Mouse (Mus musculus) kidney, postnatal 25 days (tissue): ENCODE results near the gene Scamp2.

Experiments used
- DNase-seq, 2 experiments: peaks; one replicate each; pipeline ENCODE4 v3.0.0; 2021; ENCODE audit warnings: mixed read lengths in 2 of 2

Scamp2 gene

DNA sequence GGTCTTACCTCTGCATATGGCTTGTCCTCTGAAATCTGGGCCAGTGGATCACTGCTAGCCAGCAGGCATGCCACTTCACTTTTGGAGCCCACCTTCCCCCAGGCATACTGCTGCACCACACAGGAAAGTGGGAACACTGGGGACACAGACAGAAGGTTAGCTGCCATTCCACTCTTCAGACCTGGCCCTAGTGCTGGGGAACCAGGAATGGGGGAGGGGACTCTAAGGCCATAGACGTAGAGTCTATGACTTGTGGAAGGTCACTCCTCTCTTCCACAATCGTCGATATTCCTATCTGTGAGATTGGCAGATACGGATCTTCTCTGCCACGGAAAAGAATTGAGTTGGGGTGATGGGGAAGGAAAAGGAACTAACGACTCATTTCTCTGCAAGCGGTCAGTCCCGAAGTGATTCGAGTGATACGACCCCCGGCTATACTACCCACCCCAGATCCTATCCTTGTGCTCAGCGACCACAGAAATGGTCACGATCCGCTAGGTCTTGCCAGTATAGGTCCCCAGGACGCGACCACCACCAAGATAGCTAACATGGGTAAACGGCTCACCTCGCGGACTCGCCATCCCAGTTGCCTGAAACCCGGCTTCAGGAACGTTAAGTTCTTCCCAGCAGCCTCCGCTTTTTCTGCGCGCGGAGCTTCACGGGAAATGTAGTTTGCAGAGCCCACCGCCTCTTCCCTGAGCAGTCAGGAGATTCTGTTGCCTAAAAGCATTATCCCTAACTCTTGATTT is 8.4 kb upstream of the Scamp2 start, which contains the start of gene Mpi:
TSS of gene Mpi (minus strand) at position 625 of the 749 bp plus-strand sequence.
- DNase-seq, result peak; percentile 80 to 82

DNA sequence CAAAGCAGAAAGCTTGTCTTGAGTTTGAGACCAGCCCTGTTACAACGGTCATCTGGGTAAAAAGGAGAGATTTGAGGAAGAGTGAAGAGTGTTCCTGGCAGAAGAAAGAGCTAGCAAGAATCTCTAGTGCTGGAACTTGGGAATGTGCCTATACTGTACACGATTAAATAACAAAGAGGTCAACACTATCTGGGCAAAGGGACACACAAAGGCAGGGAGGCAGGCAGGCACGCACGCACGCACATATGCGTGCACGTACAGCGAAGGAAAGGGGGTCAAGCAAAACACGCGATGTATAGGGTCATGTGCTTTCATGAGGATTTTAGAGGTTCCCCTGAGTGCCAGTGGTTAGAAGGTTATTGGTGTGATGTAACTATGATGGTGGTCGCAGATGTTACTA is 7.6 kb upstream of the Scamp2 start:
- DNase-seq, result no peak

DNA sequence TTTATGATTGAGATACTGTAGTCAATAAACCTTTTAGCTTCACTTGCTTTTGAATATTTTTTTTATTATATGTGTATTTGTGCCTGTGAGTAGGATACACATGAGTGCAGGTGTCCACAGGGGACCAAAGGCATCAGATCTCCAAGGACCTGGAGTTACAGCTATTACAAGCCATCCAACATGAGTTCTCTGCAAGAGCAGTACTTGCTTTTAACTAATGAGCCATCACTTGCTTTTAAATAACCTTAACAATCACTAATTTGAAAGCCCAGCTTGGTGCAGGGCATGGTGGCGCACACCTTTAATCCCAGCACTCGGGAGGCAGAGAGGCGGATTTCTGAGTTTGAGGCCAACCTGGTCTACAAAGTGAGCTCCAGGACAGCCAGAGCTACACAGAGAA is 6.0 kb upstream of the Scamp2 start:
- no peak for DNase-seq

DNA sequence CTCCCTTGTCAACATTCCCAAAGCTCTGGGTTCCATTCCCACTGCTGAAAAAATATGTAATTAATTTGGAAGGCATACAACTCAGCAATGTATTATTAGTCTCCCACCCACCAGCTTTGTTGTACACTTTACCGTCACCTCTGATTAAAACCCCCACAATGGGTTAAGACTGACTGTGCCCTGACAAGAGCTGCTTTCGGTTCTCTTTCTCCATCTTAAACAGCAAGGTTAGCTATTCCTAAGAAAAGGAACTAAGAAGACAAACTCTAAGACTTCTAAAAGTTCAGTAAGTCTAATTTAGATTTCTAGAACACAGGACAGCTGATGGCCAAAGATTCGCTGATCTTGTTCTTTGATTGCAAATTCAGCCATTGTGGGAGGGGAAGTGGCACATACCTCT is 3.5 kb upstream of the Scamp2 start:
- DNase-seq, result no peak

DNA sequence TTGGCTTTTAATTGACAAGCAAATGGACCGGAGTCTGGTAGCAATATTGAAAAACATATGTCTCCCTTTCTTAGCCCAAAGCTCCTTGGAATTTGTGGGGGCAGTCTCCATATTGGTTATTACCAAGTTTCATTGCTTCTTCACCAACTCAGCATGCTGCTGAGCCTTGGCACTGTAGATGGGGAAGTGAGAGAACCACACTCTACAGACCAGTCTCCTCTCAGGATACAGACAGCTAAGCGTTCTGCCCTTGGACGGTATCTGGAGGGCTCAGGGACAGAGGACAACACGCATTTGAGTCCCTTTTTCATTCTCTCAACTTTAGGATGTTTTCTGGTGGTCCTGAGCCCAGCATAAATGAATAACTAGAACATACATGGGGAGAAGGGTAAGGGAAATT is 2.1 kb upstream of the Scamp2 start:
- no peak for DNase-seq

DNA sequence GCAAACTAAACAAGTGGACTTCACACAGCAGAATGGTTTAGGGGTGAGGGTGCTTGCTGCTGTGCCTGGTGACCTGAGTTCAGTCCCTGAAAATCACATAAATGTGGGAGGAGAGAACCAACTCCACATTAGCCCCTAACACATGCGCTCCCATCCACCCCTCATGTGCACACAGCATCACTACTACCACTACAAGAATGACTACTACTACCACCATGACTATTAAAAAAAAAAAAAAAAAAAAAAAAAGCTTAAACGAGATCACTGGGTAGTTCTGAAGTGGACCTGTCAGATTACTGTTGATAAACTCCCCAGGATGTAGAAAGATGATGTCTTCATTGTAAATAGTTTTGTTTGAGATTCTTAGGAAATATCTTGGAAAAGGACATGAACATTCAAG is 1.2 kb upstream of the Scamp2 start:
- DNase-seq, result no peak

DNA sequence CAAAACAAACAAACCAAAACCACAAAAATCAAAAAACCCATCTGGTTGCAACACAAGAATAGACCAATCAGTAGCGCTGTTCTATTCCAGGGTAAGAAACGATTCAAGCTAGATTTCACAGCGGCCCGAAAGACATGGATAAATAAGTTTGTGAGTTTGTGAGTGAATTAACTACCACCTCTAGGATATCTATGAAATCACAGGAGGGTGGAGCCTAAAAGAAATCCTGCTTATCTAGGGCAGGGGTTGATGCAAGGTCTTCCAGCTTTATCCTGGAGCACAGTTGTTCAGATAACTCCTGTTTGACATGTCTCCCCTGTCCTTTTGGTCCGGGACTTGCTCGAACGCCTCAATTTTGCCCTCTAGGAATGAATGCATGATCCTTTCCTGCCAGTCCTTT is 480 bp upstream of the Scamp2 start:
- no peak for DNase-seq

DNA sequence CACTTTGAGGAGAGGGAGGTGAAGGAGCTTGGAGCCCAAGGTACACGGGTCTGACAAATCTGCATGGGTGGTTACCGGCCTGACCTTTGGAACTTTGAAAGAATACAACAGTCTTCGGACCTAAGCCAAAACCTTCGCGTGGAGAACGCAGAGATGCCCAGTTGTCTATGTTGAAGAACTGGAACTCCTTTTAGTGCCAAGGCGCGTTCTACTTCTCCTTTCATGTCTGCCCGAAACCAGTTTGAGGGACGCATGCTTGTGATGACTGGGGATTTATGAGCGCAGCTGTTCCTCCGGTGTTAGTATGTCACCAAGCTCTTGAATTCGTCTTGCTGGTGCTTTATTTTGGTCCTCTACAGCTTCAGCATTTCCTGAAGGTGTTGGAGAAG is 962 bp downstream of the Scamp2 start:
- DNase-seq, result peak; percentile 71 to 78

DNA sequence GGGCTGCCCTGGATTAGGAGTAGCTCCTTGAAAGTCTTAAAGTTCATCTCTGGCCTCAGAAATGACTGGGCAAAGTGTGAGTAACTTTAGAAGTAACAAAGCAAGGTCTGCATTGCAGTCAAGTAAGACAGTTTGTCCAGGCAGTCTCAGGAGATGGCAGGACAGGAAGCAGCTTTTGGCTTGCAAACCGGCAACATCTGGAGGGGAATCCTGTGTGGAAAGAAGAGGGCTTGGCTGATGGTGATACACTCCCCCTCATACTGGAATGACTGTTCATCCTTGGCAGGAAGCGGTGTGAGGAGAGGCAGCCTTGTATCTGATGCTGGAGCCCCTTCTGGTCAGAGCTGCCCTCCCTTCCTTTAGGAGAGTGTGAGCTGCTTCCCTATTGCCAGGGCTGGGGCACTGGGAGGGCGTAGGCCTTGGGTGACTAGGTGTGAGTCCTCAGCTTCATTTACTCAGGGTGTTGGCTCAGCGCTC is 2.2 kb downstream of the Scamp2 start:
- peak; percentile 52 to 74 for DNase-seq

DNA sequence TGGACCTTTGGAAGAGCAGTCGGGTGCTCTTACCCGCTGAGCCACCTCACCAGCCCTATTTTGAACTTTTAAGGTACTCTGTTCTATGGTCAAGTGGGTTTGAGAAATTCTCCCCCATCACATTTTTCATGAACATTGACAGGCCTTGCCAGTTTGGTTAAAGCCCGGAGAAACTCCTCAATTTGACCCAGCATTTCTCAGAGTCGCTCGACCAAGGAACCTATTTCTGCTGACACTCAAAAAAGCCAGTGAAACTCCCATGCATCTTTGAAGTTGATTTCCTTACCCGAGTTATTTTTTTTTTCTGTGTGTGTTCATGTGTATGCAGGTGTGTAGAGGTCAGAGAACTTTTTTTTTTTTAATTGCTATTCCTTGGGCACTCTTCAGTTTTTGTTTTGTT is 3.9 kb downstream of the Scamp2 start:
- peak; percentile 40 to 63 for DNase-seq

DNA sequence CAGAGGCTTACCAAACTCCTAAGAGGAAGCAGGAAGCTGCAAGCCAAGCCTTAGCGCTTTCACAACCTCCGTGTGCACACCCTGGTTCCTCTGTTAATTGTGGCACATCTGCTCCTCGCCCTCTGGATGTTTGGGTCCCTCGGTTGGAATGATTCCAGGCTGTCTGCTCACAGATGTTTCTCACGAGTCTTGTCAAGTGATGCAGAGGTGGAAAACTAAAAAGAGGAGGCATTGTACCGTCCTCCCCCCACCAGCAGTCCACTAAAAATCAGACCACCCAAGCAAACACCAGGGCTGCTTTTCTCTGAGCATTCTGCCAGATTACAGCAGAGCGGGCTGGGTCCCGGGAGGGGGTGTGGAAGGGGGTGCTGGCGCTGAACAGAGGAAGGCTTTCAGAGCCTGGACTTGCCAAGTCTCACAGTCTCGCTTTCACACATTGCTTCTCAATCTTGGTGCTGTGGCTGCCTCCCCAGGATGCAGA is 5.0 kb downstream of the Scamp2 start:
- DNase-seq, result peak in 1 of 2 experiments; percentile 44

DNA sequence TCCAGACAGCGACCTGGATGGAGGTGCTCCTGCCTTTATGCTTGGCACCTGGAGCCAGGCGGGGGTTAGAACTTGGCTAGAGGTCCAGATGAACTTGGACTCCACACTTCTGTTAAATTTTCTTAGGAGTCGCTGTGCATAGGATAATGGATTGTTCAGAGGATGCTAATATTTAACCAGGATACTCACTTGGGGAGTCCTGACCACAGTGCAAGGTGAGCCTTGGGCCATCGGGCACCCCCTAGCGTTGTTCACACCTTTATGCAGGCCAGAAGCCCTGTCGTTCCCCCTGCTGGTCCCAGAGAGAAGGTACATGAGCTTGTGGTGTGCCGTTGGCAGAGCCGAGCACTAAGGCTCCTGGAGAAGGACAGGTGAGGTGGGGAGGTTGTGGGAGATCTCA is 6.1 kb downstream of the Scamp2 start:
- DNase-seq, result peak; percentile 79 to 92

DNA sequence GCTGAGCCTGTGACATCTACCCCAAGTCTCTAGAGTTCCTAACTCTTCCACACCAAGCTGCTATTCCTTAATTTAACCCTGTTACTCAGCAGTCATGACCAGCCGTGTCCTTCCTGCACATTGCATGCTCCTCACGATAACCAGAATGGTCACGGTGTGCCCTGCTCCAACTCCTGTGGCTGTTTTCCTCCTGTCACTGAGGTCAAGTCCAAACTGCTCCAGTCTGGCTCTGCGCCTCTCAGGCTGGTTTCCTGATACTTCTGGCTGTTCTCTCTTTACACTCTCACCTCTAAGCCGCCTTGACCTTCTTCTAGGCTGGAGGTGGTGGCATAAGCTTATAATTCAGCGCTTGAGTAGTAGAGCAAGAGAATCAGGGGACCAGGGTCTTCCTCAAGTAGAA is 7.8 kb downstream of the Scamp2 start:
- peak; percentile 45 to 78 for DNase-seq

DNA sequence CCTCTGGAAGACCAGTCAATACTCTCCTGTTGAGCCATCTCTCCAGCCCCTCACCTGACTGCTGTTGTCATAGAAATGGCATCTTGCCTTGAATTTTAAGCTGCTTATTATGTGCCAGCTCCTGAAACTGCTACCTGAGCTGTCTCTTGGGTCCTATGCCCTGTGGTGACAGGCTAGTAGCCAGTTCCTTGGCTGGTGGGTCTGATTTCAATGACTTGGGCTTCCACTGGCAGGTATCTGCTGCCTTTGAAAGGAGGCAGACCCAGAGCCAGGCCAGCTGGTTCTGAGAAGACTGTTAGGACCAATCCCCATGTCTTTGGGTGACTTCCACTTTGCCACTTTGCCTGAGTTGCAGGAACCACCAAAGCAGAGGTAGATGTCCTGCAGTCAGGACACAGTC is 13.7 kb downstream of the Scamp2 start:
- DNase-seq, result no peak

DNA sequence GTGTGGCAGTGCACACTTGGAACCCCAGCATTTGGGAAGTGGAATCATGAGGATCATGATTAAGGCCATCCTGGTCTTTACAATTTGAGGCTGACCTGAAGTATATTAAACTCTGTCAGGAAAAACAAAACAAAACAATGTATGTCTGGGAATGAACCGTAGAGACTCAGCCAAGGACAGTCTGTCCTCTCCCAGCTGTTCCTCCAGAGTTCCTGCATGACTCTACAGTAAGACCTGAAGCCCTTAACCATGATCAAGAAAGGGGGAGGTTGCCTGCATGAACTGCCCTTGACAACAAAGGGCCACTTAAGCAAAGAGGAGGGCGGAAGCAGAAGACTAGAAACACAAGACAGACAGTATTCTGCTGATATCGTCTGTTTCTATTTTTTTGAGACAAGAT is 14.8 kb downstream of the Scamp2 start:
- no peak for DNase-seq

DNA sequence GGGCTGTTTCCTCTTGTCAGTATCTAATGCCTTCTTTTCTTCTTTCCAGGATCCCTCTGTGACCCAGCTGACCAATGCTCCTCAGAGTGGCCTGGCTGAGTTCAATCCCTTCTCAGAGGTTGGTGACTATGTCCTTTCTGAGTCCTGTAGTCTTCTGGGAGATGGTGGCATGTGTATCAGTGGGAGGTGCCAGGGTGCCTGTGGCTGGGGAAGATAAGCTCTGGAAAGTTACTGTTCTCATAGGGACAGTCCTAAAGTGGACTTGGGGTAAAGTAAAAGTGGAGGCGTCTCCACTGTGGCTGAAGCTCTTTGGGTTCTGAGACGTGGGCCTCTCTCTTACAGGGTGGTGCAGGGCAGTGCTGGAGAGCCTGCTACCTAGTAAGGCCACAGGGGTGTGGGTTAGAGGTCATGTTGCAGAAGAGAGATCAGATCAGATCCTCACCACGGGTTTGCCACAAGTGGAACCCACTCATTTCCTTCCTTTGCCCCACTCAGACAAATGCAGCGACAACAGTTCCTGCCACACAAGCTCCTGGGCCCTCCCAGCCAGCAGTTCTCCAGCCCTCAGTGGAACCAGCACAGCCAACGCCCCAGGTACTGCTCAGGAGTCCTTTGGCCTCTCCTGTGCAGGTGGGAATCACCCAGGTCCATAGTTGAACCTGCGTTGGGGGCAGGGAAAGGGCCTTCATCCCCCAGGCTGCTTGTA is 16.6 kb downstream of the Scamp2 start:
- no peak for DNase-seq

DNA sequence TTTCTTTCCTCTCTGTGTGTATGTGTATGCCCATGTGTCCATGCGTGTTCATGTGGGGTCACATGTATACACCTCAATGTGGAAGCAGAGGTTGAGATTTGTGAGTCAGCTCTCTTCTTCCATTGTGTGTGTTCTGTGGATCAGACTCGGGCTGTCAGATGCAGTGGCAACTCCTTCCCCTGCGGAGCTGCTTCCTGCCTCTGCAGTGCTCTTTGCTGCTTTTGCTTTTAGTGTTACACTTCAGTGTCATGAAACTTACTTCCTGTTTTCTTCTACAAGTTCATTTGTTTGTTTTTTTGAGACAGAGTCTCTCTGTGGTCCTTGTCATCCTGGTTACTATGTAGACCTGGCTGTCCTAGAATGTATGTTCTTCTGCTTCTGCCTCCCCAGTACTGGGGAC is 24.2 kb downstream of the Scamp2 start:
- DNase-seq, result no peak

DNA sequence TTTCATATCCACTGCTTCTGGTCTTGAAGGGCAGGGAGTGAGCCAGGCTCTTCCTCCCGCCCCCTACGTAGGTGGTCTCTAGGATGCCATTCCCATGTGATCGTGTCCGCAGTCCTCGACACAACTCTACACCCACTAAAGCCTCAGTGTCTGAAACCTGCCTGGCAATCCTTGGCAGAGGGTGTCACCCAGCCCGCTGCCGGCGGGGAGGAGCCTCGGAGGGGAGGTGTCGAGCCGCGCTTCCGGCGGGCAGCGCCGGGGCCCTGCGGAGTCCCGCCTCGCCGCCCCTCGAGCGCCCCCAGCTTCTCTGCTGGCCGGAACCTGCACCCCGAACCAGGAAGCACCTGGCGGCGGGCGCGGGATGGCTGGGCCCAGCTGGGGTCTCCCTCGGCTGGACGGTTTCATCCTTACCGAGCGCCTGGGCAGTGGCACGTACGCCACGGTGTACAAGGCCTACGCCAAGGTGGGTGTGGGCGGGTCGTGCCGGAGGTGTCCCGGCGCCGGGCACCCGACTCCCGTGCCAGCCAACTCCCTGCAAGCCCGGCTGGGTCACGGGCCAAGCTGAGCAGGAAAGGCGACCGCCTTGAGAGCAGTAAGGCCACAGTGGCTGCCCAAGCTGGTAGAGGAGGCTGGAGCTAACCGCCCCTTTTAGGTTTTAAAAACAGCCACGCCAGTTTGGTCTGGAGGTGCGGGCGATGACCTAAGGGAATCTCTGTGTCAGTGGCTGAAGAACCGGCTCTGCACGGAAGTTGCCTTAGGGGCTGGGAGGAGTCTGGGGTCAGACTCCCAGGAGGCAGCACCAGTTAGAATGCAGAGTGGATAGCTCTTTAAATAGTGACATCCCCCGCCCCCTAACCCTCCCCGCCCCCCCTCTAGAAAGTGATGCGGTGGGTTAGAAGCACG is 28.7 kb downstream of the Scamp2 start, which contains the start of gene Ulk3:
TSS of gene Ulk3 (plus strand) at position 229 of the 903 bp plus-strand sequence.
- DNase-seq, result peak; percentile 79 to 93

DNA sequence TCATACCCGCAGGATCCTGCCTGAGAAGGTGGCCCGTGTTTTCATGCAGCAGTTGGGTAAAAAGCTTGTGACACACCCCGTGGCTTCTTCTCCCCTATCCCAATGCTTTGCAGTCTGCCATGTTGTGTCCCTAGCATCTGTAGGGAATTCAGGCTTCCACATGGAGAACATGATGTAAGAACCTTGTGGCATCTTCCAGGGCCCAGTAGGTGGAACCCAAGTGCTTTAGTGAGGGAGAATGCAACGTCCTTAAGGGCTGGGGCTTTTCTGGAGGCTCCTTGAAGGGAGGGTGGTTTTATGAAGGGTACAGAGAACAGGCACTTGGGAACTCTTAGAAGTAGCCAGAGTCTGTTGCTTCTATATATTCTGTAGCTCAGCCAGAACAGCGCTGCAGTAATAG is 30.0 kb downstream of the Scamp2 start:
- no peak for DNase-seq

DNA sequence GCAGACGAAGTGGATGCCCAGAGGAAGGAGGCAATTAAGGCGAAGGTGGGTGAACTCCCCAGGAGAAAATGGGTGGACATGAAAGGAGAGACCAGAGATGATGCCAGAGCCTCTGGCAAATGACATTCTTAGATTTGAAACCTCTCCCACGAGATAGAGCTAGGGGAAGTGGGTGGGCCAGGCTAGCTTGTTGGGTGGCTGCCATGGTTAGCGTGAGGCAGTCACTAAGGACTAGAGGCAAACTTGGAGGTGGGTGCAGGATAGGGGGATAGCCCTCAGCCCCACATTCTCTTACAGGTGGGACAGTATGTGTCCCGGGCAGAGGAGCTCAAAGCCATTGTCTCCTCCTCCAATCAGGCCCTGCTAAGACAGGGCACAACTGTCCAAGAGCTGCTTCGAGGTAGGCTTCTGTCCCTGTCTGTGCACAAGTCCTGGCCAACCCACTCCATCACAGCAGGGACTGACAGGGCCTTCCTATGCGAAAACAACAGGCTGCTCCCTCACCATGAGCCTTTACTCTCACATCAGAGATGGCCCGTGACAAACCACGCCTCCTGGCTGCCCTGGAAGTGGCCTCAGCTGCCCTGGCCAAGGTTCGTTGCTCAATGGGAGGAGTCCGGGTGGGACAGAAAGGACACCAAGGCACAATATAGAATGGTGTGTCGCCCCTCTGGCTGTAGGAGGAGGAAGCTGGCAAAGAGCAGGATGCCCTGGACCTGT is 32.9 kb downstream of the Scamp2 start:
- peak; percentile 78 to 90 for DNase-seq

DNA sequence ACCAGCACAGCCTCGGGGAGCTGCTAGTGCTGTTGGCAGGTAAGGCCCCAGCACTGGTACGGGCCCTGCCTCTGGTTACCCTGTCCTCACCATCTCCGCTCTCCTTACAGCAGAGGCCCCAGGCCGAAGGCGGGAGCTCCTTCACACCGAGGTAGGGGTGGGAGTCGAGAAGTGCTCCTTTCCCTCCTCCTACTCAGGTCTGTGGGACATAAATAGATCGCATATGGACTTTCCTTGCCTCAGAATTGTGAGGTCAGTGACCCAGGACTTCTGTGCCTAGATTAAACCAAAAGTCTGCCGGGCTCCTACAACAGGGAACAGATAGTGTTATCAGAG is 33.4 kb downstream of the Scamp2 start:
- DNase-seq, result no peak

DNA sequence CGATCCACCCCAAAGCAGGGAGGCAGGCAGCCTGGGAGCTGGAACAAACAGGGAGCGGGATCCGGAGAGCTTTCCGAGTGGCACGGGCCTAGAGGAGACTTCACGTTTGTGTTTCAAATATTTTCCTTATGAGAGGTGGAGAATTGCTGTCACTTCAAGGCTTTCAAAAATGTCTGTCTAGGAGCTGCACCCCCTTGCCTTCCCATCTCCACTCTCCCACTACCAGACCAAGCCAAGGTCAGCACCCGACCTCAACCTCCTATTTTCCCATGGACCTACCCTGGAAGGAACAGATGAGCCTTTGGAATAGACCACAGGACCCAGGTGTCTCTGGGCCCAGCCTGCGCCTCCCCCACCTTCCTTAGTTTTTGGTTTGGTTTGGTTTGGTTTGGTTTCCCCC is 36.5 kb downstream of the Scamp2 start:
- no peak for DNase-seq
